Mouse (Mus musculus): Measurements from ENCODE around the gene Lgals2. TPM values are rescaled to one million over a fixed set of nuclear protein-coding genes. Genes with fewer than 3 reads are reported as not detected.

Gene Lgals2
- polyA plus RNA-seq, 1 experiment from 2014 or later, result not detected

- no peak overlapping the region for H3K9ac ChIP-seq
- no peak overlapping the region for H3K27ac ChIP-seq
- H3K4me1 ChIP-seq, result peaks cover 56% of the 10 kb centered on the region
- no peaks in the 10 kb centered on the region for H3K36me3 ChIP-seq
- no peaks in the 10 kb centered on the region for H3K9me3 ChIP-seq
- 0 out of 2 replicates have a peak overlapping the region, but pooled peaks have one; percentile 9 for H3K4me2 ChIP-seq (replicated peaks)
- ATAC-seq (ENCODE audit: low FRiP score, low read depth), result no peak
- no peak overlapping the region for H3K4me3 ChIP-seq
- 41% methylated on average over 11 of the region's 11 CpGs for WGBS
- peaks cover 24% of the 10 kb centered on the region for H3K27me3 ChIP-seq (replicated peaks)
Observed at GRCm38 (mm10) chr15:78840751-78841150, 14.6 kb downstream of the Lgals2 start.

DNA sequence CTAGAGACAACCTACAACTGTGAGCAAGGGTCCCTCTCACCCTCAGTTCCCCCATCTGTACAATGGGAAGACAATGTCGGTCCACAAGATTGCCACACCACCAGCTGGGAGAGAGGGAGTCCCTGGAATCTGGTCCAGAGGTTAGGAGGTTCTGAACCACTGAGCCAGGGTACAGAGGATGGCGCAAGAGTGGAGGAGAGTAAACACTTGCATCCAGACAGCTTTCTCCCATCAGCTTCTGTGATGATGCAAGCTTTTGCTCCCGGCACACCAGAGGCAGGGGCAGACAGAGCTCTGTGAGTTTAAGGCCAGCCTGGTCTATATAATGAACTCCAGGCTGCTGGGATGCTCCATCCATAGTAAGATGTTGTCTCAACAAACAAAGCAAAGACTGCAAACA lies 15.1 kb downstream of the Lgals2 start:
- H3K9ac ChIP-seq, result no peak overlapping the region
- peaks cover 56% of the 10 kb centered on the region for H3K4me1 ChIP-seq
- no peak for ATAC-seq (ENCODE audit: low FRiP score, low read depth)
- H3K4me3 ChIP-seq, result no peak overlapping the region
- H3K9me3 ChIP-seq, result no peaks in the 10 kb centered on the region
- no peak overlapping the region for H3K27ac ChIP-seq
- H3K36me3 ChIP-seq, result no peaks in the 10 kb centered on the region
- 39% methylated on average over 3 of the region's 3 CpGs for WGBS
- H3K4me2 ChIP-seq (replicated peaks), result no peak overlapping the region; the same call in 1 of the 2 replicates
- peaks cover 24% of the 10 kb centered on the region for H3K27me3 ChIP-seq (replicated peaks)

GRCm38 (mm10) chr15:78839744-78840143 lies 15.6 kb downstream of the Lgals2 start:
- peak overlapping the region; percentile 57; the same call in 1 of the 2 replicates for H3K27ac ChIP-seq
- WGBS, result 0% methylated on average over 2 of the region's 2 CpGs

DNA sequence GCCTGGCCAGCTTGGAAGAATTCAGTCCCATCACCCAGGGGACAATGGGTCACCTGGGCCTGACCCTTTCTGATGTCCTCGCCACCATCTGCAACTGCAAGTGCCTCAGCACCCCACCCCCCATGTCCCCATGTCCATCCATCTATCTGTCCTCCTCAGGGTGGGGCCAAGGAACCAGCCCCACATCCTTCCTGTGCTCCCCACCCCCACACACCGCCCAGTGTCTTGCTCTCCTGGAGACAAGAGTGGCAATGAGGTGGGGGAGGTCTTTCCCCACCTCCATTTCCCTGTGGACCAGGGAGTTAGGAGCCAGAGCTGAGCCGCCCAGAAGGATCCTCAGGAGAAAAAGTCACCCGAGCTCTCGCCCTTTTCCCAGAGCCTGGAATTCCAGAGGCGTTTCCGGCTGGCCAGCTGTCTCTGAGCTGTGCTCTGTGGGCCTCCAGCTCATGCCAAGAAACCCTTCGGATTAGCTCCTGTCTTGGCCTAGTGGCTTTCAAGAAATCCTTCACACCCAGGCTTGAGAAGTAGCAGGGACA lies 19.2 kb downstream of the Lgals2 start:
- Histone ChIP-seq H3K4me2 (replicated peaks) (no peak overlapping the region), H3K9ac (no peak overlapping the region), H3K4me3 (no peak overlapping the region), H3K36me3 (no peaks in the 10 kb centered on the region), H3K4me1 (peaks cover 56% of the 10 kb centered on the region), H3K9me3 (no peaks in the 10 kb centered on the region), H3K27ac (no peak overlapping the region), H3K27me3 (replicated peaks) (no peaks in the 10 kb centered on the region; the same call in 1 of the 2 replicates)
- 35% methylated on average over 8 of the region's 8 CpGs for WGBS
- no peak for ATAC-seq (ENCODE audit: low FRiP score, low read depth)

More at GRCm38 (mm10) chr15:78839744-78840143, 15.6 kb downstream of the Lgals2 start:
- peak overlapping the region; percentile 34 for H3K4me2 ChIP-seq (replicated peaks)
- H3K4me3 ChIP-seq, result no peak overlapping the region
- H3K27me3 ChIP-seq (replicated peaks), result peaks cover 24% of the 10 kb centered on the region
- no peaks in the 10 kb centered on the region for H3K9me3 ChIP-seq
- no peak overlapping the region for H3K9ac ChIP-seq
- ATAC-seq (ENCODE audit: low FRiP score, low read depth), result peak; percentile 51; the same call in 1 of the 2 replicates
- no peaks in the 10 kb centered on the region for H3K36me3 ChIP-seq
- peaks cover 53% of the 10 kb centered on the region for H3K4me1 ChIP-seq

- Histone ChIP-seq H3K4me1 (peaks cover 48% of the 10 kb centered on the region), H3K9me3 (no peaks in the 10 kb centered on the region), H3K27ac (0 out of 2 replicates have a peak overlapping the region, but pooled peaks have one; percentile 15), H3K36me3 (no peaks in the 10 kb centered on the region), H3K9ac (0 out of 2 replicates have a peak overlapping the region, but pooled peaks have one; percentile 3), H3K27me3 (replicated peaks) (no peaks in the 10 kb centered on the region), H3K4me3 (no peak overlapping the region), H3K4me2 (replicated peaks) (no peak overlapping the region)
- WGBS, result 10% methylated on average over 11 of the region's 12 CpGs
- ATAC-seq (ENCODE audit: low FRiP score, low read depth), result no peak
Observed at GRCm38 (mm10) chr15:78835200-78836085, 19.9 kb downstream of the Lgals2 start.

- Histone ChIP-seq H3K36me3 (no peaks in the 10 kb centered on the region), H3K4me3 (no peak overlapping the region), H3K27me3 (replicated peaks) (no peaks in the 10 kb centered on the region), H3K27ac (no peak overlapping the region), H3K4me2 (replicated peaks) (no peak overlapping the region), H3K9me3 (no peaks in the 10 kb centered on the region), H3K4me1 (peaks cover 38% of the 10 kb centered on the region), H3K9ac (no peak overlapping the region)
- ATAC-seq (ENCODE audit: low FRiP score, low read depth), result no peak
- 39% methylated on average over 10 of the region's 10 CpGs for whole genome bisulfite sequencing
Observed at GRCm38 (mm10) chr15:78834233-78835005, 20.9 kb downstream of the Lgals2 start.

- H3K4me3 ChIP-seq, result no peak overlapping the region
- WGBS, result 93% methylated on average over 3 of the region's 3 CpGs
- no peak overlapping the region for H3K9ac ChIP-seq
- H3K9me3 ChIP-seq, result no peaks in the 10 kb centered on the region
- no peaks in the 10 kb centered on the region for H3K27me3 ChIP-seq (replicated peaks)
- peaks cover 30% of the 10 kb centered on the region for H3K4me1 ChIP-seq
- H3K36me3 ChIP-seq, result no peaks in the 10 kb centered on the region
- H3K27ac ChIP-seq, result no peak overlapping the region
- no peak for ATAC-seq (ENCODE audit: low FRiP score, low read depth)
- no peak overlapping the region for H3K4me2 ChIP-seq (replicated peaks)
Observed at GRCm38 (mm10) chr15:78833582-78833981, 21.7 kb downstream of the Lgals2 start.

DNA sequence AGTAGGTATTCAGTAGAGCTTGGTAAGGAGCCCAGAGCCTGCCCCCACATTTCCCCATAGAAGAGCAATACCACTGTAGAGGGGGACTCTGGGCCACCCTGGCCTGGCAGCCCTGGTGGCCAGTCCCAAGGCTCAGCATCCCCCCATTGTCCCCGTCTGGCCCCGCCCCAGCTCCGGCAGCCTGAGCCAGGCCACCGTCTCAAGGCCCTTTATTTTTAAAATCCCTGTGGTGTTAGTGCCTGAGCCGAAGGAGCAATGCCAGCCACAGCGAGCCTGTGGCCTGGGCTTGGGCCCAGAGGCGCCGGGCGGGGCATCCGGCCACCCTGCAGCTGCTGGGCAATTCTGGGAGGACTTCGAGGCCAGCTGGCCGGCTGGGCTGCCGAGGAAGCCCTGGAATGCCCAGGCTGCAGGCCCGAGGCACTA lies 22.6 kb downstream of the Lgals2 start:
- peak; percentile 53 for ATAC-seq (ENCODE audit: low FRiP score, low read depth)
- Histone ChIP-seq H3K27ac (peak overlapping the region; percentile 51; the same call in 1 of the 2 replicates), H3K4me1 (peaks cover 30% of the 10 kb centered on the region), H3K9me3 (no peaks in the 10 kb centered on the region), H3K4me3 (no peak overlapping the region), H3K36me3 (no peaks in the 10 kb centered on the region), H3K9ac (peak overlapping the region; percentile 33; the same call in 1 of the 2 replicates), H3K27me3 (replicated peaks) (0 out of 2 replicates have a peak, but pooled peaks cover 3% of the 10 kb centered on the region), H3K4me2 (replicated peaks) (peak overlapping the region; percentile 35)
- whole genome bisulfite sequencing, result 7% methylated on average over 14 of the region's 14 CpGs

DNA sequence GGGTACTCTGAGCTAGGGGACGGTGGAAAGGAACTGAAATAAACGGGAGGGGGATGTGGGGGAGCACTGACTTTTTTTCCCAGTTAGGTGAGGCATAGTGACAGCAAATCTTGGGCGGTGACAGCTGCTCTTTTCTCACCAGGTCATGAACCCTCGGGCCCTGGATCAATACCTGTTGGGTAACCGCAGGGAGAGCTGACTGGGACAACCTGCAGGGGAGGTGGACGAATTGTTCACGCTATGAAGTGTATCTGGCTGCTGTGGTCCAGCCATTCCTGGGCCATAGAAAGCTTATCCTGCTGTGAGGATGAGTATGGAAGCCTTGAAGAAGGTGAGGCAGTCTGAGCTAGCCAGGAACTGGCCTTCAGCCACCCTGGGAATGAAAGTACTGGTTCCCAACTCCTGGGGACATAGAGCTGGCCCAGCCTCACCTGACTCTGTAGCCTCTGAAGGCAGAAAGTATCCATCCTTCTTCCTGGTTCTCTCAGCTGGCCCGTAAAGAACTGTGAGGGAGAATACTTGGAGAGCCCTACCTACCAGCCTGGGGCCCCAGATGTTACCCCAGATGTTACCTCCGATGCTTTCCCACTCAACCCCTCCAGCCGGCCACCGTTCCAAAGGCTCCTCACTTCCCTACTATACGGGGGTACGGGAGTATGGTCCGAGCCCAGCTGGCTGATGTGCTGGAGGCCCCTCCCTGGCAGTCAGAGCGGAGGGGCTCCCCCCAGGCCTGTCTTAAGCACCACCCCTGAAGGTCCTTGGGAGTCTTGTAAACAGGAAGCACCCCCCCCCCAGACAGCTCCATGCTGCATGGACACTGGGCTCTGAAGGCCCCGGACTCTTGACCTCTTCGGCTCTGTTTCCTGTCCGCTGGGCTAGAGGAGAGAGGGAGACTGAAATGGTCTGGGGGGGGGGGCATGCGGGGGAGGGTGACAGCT lies 23.3 kb downstream of the Lgals2 start:
- Histone ChIP-seq H3K4me1 (peaks cover 30% of the 10 kb centered on the region), H3K36me3 (no peaks in the 10 kb centered on the region), H3K9ac (no peak overlapping the region), H3K4me3 (no peak overlapping the region), H3K27ac (no peak overlapping the region), H3K4me2 (replicated peaks) (0 out of 2 replicates have a peak overlapping the region, but pooled peaks have one; percentile 35), H3K27me3 (replicated peaks) (peaks cover 10% of the 10 kb centered on the region), H3K9me3 (no peaks in the 10 kb centered on the region)
- WGBS, result 53% methylated on average over 19 of the region's 19 CpGs
- no peak for ATAC-seq (ENCODE audit: low FRiP score, low read depth)

DNA sequence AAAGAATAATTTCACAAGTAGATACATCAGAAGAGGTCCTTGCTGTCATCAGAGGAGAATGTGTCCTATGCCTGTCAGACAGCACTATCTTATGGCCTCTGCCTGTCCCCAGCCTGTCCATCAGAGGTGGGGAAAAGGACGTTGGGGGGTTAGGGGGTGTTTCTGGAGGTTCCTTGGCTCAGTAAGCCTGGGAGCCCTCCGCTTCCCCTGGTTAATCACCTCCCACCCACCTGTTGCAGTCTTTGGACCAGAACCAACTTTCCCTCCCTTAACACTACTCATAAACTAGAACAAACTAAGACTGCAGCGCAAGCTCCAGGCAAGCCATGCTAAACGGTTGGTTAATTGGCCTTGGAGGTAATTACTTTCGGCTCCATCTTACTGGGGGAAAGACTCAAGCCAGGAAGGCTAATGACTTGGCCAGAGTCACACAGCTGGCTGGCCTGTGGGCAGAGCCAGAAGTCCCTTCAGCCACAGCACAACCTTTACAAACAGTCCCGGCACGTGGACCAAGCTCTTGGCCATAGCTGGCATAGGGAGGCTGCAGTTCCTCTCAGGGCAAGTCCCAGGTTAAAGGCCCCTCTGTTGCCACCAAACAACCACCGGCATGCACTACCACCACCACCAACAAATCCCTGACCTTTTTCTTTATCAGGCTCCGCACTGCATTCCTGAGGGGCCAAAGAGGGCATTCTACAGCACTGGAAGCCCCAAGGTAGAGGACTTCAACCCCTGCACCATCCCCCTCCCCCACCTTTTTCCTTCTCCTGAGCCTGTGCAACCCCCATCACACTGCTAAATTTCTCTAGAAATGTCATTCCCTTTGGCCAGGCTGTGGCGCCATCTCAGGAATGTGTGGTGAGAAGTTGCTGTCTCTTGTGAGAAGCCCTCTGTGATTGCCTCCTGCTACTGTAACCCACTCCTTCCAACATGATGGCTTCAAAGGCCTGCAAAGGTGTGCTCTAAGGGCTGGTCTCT lies 24.3 kb downstream of the Lgals2 start:
- Histone ChIP-seq H3K4me2 (replicated peaks) (no peak overlapping the region), H3K4me1 (peaks cover 31% of the 10 kb centered on the region), H3K9me3 (no peaks in the 10 kb centered on the region), H3K4me3 (no peak overlapping the region), H3K27ac (no peak overlapping the region), H3K27me3 (replicated peaks) (peaks cover 11% of the 10 kb centered on the region), H3K36me3 (no peaks in the 10 kb centered on the region), H3K9ac (no peak overlapping the region)
- ATAC-seq (ENCODE audit: low FRiP score, low read depth), result no peak
- WGBS, result 68% methylated on average over 10 of the region's 10 CpGs
